Mouse (Mus musculus): ENCODE results near the gene Lamc1. TPM values are rescaled to one million over a fixed set of nuclear protein-coding genes. Genes with fewer than 3 reads are reported as not detected.

The Lamc1 gene
- total RNA-seq, 2 experiments from 2014 or later: 415 to 420 TPM

GRCm38 (mm10) chr1:153333296-153334121 lies 923 bp upstream of the Lamc1 start:
- DNase-seq: peak; percentile 64 to 66
- intact Hi-C loops (cut with DNase I): loop anchor here (2.0 to 5.0 kb wide), 4 partner anchors 21 to 66 kb away; no protein-coding TSS in a partner anchor

DNA sequence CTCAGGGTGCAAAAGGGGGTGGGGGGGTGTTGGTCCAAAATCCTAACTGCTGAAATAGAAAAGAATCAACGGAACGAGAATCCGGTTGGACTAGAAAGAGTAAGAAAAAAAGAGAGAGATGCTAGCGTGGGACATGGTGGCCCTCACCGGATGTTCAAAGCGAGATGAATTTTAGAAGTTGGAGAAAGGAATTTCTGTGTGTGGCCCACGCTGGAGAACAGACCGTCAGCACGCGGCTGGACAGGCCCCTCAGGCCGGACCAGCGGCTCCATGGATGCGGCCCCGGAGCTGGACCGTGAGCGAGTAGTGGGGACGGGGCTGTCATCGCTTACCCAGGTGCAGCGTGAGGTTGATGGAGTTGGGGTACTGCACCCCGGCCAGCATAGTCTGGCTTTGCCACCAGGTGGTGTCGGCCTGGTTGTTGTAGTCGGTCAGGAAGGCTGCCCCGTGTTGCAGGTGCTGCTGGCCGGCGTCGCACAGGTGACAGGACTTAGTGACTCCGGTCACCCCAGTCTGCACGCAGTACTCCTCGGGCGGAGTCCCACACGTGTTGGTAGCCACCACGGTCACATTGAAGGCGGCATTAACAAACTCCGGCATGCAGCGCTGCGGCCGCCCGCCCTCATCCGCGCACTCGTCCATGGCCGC lies 666 bp downstream of the Lamc1 start:
- intact Hi-C loops (cut with DNase I): loop anchor here (2.0 to 5.0 kb wide), 5 partner anchors 23 to 105 kb away; no protein-coding TSS in a partner anchor
- DNase-seq: peak; percentile 70 to 73

- intact Hi-C loops (cut with DNase I): loop anchor here (2.0 to 5.0 kb wide), 3 partner anchors 49 to 104 kb away; no protein-coding TSS in a partner anchor
- no peak for DNase-seq
These were observed 1.4 kb downstream of the Lamc1 start for GRCm38 (mm10) chr1:153331206-153331605.

GRCm38 (mm10) chr1:153329306-153329705 lies 3.3 kb downstream of the Lamc1 start:
- intact Hi-C loops (cut with DNase I): no loop called here
- DNase-seq: no peak

DNA sequence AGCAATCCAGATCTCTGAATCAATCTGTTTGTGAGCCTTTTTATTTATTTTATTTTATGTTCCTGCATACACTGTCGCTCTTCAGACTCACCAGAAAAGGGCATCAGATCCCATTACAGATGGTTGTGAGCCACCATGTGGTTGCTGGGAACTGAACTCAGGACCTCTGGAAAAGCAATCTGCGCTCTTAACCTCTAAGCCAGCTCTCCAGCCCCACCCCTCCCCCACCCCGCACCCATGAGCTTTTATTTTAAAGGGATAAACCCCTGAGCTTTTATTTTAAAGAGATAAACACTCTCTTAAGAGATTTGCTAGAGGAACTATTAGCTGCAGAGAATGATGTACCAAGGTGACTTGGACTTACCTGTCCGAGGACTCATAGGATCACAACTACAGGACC lies 5.5 kb downstream of the Lamc1 start:
- no peak for DNase-seq
- intact Hi-C loops (cut with DNase I): no loop called here

DNA sequence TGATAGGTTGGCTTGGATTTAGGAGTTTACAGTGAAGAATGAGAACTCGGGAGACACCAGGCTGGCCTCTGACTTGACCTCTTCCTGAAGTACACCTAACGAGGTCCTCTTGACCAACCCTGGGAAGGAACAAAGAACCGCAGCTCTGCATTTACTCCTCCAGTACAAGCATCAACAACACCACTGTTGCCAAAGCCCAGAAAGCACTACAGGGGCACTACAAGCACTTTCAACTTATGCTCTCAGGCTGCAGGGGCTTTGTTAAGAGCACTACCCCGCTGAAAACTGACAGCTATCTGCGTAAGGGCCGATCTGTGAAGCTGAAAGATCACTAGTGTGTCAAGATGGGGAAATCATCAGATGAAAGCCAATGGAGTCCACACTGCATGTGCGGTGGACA lies 6.4 kb downstream of the Lamc1 start:
- intact Hi-C loops (cut with DNase I): no loop called here
- DNase-seq: no peak

GRCm38 (mm10) chr1:153321404-153321803 lies 11.2 kb downstream of the Lamc1 start:
- DNase-seq: no peak
- intact Hi-C loops (cut with DNase I): no loop called here

DNA sequence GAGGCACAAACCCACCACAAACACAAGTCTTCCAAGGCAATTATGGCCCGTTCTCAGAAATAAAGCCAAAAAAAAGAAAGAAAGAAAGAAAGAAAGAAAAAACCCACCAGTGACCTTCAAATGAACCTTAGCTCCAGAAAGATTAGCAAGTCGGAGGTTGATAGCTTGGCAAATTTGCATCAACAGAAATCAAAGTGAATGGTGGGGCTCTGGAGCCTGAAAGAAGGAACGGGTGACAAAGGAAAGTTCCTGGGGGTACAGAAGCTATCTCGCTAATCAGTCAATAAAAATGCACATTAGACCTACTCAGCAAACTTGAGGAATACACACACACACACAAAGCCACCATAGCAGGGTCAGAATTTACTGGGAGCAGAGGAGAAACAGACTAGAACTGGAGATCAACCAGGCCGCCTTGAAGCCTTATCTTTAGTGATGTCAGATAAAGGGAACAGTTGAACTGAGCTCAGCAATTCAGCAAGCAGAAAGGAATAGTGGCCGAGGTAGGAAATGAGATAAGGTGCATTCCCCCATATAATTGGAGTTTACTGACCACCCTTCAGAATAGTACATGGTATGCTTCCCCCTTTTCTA lies 11.9 kb downstream of the Lamc1 start:
- no peak for DNase-seq
- intact Hi-C loops (cut with DNase I): no loop called here

DNA sequence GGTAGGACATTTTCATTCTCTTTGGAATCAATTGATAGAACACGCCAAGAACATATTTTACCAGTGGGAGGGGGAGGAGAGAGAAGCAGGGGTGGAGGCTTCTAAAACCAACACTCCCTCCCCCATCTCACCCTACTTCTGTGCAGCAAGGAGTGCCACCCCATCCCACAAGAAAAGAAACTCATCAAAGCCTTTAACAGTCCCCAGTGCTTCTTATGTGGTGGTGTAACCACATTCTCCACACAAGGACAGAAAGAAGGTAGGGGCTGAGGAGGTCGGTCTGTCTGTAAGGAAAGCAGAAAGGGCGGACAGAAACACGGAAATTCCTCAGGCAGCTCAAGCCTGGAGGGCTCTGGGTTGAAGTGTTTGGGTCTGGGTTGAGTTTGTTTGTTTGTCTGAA lies 12.5 kb downstream of the Lamc1 start:
- no peak for DNase-seq
- intact Hi-C loops (cut with DNase I): no loop called here

- intact Hi-C loops (cut with DNase I): loop anchor here (5.0 kb wide), 2 partner anchors 51 to 69 kb away; no protein-coding TSS in a partner anchor
- no peak for DNase-seq
These were observed 13.8 kb downstream of the Lamc1 start for GRCm38 (mm10) chr1:153318741-153319140.

DNA sequence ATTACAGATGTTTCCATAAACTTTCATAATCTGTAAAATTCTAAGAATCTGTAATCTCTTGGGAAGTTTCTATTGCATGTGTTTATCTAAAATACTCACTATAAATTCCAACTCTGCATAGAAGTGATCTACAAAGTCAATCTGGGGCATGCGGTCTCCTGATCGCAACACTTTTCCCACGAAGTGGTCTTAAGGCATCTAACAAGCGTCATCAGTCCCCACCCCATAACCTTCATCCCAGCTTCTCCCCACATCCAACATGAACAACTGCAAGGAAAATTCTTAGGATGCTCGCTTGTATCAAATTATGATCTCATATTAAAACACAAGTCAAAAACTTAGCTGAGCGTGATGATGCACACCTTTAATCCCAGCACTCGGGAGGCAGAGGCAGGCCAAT lies 14.3 kb downstream of the Lamc1 start:
- intact Hi-C loops (cut with DNase I): loop anchor here (5.0 kb wide), 2 partner anchors 51 to 69 kb away; no protein-coding TSS in a partner anchor

DNA sequence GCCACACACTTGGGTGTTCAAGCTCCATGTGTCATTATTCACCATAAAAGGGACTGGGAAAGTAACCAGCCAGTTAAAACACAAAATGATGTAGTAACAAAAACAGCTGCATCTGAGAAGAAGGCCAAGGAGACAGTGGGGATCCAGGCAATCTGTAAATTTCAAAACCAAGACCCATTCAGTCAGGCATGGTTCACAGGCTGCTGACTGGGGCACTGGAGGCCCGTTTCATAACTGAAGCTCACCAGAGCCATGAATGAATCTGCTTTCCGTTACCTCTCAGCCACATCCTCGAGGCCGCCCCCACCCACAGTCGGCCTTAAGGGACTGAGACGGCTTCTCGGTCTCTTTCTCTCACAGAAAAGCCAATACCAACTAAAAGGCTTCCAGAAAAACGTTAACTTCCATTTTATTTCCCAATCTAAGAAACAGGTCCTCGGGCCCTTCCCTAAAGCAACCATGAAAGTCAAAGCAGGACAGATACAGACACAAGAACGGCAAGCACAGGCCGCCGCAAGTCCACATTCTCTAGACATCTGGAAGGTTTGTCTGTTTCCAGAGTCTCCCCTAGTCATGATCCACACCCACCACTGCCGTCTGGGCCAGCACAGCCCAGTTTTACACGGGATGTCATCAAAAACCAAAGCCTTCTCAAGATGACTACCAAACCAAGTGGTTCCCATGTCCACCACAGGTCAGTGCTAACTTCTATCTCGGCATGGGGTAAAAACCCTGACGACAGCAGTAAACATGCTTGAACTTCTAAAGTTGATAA lies 14.9 kb downstream of the Lamc1 start:
- intact Hi-C loops (cut with DNase I): loop anchor here (5.0 kb wide), 2 partner anchors 50 to 70 kb away; no protein-coding TSS in a partner anchor
- no peak for DNase-seq

More for the DNA sequence above, 14.3 kb downstream of the Lamc1 start:
- no peak for DNase-seq

DNA sequence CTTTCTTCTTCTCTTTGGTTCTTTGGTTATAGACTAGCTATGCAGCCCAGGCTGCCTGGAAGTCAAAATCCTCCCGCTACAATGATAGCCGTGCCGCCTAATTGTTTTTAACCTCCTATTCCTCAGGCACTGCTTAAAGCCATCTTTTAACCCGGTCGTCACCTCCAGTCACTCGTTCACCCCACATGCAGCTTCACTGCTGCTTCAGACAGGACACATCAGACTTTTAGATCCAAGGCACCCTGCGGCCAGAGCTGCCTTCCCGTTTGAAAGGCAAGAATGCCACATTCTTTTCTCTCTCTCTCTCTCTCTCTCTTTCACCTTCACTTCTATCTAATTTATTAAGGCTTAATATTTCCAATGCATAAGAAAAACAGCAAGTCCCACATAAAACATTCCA lies 15.6 kb downstream of the Lamc1 start:
- intact Hi-C loops (cut with DNase I): loop anchor here (5.0 kb wide), 2 partner anchors 50 to 70 kb away; no protein-coding TSS in a partner anchor
- no peak for DNase-seq

DNA sequence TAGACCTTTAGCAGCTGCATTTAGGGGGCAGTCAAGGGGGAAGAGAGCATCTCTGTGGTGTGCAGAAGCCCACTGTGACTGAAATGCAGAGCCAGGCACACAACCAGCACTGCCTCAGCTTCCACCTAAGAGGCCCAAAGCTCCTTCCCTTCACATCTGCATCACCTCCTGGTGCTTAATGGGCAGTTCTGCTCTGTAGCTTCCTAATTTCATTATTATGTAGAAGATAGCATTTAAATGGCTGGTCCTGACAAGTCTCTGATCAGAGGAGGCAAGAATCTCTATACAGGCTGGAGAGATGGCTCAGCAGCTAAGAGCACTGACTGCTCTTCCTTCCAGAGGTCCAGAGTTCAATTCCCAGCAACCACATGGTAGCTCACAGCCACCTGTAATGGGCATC lies 16.3 kb downstream of the Lamc1 start:
- intact Hi-C loops (cut with DNase I): loop anchor here (5.0 kb wide), 2 partner anchors 49 to 71 kb away; no protein-coding TSS in a partner anchor
- no peak for DNase-seq

GRCm38 (mm10) chr1:153315121-153315520 lies 17.5 kb downstream of the Lamc1 start:
- peak in 1 of 2 experiments; percentile 60 for DNase-seq
- intact Hi-C loops (cut with DNase I): loop anchor here (5.0 kb wide), 2 partner anchors 48 to 72 kb away; no protein-coding TSS in a partner anchor

GRCm38 (mm10) chr1:153312992-153313391 lies 19.6 kb downstream of the Lamc1 start:
- intact Hi-C loops (cut with DNase I): no loop called here
- DNase-seq: no peak

DNA sequence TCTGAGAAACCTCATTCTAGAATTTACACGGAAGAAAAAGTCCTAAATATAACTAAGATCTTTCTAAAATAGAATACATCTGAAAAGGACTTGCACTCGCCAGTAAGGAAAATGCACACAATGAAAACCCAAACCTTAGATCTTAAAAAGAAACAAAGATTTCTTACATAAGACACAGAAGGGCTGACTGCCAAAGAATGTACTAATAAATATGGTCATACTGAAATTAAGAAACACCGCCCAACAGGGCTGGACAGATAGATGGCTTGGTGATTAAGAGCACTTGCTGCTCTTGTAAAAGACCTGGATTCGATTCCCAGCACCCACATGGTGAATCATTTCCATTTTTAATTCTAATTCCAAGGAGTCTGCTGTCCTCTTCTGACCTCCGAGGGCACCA lies 22.4 kb downstream of the Lamc1 start:
- intact Hi-C loops (cut with DNase I): no loop called here
- DNase-seq: no peak

DNA sequence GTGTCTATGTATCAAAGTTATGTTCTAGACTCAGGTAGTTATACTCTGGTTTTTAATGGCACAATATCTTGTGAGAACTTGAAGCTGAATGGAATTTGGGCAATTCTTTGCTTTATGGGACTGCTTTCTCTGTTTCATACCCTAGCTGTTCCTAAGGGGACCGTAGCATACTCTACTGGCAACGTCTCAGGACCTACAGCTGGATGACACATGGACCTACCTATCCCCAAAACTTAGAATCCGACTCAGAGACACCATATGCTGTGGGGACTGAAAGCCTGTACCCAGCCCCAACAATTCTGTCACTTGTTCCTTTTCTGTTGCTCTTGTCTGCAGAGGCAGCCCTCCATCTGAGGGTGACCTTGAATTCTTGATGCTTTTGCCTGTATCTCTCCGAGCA lies 23.3 kb downstream of the Lamc1 start:
- DNase-seq: no peak
- intact Hi-C loops (cut with DNase I): no loop called here

- intact Hi-C loops (cut with DNase I): no loop called here
These were observed 23.7 kb downstream of the Lamc1 start for GRCm38 (mm10) chr1:153308915-153309296.

DNA sequence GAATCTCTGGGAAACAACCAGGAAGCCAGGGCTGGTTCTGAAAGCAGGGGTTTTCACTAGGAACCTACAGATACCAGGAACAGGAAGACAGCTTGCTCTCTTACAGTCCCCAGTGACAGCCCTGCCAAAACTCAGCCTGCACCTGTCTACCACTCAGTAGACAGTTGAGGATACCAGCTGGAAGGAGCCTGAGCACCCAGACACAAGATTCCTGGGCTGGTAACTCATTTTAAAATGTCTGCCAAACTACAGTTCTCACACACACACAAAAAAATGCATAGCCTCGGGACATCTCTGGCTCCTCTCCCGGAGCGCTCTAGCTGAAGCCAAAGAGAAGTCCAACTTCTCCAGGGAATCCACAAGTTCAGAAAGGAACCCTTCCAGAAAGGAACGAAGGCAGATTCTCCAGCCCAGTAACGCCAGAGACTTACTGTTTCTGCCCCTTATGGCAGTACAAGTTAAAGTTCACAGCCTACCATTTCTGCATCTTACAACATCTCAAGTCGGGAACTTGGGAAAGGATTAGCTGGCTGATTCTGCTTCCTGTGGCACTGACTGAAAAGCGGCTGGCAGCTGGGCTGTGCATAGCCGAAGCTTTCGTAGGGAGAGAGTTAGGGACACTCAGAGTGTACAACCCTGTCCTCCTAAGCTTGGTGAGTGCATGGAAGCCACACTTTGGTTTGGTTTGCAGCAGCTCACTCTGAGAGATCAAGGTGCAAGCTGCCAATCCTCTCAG lies 24.2 kb downstream of the Lamc1 start:
- intact Hi-C loops (cut with DNase I): no loop called here
- peak; percentile 75 to 79 for DNase-seq

More at GRCm38 (mm10) chr1:153308915-153309296, 23.7 kb downstream of the Lamc1 start:
- peak; percentile 62 for DNase-seq
